Mouse (Mus musculus) olfactory bulb, adult 2 months (tissue): ENCODE measurements around the gene Aifm3. TPM values are rescaled to one million over a fixed set of nuclear protein-coding genes. Genes with fewer than 3 reads are reported as not detected.
A peak's percentile ranks its signal among the peaks of the same experiment; 100 is the strongest.
"Not testable (repeated sequence)": the region's sequence is repeated elsewhere in the genome, so short reads cannot be mapped to it uniquely, and the experiment has no call there.

ENCODE experiments used
- H3K27ac ChIP-seq: fragments of 200-500 bp; 2 replicates; pipeline ENCODE4 v1.5.1; 2012; ENCODE audit warnings: low read depth, low read length; ENCODE audit not compliant: insufficient read depth
- H3K4me1 ChIP-seq: fragments of 200-500 bp; 2 replicates; pipeline ENCODE4 v1.6.1; 2012; ENCODE audit warnings: low read length; ENCODE audit not compliant: control insufficient read depth, insufficient read depth
- H3K4me3 ChIP-seq: fragments of 200-500 bp; 2 replicates; pipeline ENCODE4 v1.5.1; 2012; ENCODE audit warnings: mild to moderate bottlenecking, low read depth, low read length, moderate library complexity; ENCODE audit not compliant: insufficient read depth
- CTCF ChIP-seq: fragments of 200-500 bp; IDR thresholded peaks from 2 replicates; pipeline ENCODE4 v1.5.1; 2012; ENCODE audit warnings: low read depth, mild to moderate bottlenecking, low read length, moderate library complexity; ENCODE audit not compliant: insufficient read depth
- POLR2A ChIP-seq: fragments of 200-500 bp; IDR thresholded peaks from 2 replicates; pipeline ENCODE4 v1.6.1; 2012; ENCODE audit warnings: mild to moderate bottlenecking, low read depth, low read length, moderate library complexity; ENCODE audit not compliant: insufficient read depth
- WGBS: fragments of 180-500 bp; shearing (Covaris S2); methylation state at CpG from one replicate; pipeline ENCODE4 v1.1.7; 2018; 5-methylcytosine and 5-hydroxymethylcytosine counted together
- polyA plus RNA-seq: library from polyadenylated mRNA; stranded (reverse); fragments of >200 nt; gene quantifications from 2 replicates; pipeline ENCODE4 v1.2.4, GENCODE M21; 2012; ENCODE audit warnings: low replicate concordance; ENCODE audit not compliant: missing spikeins, insufficient read depth, insufficient read length

The Aifm3 gene
- polyA plus RNA-seq, 1 experiment, result not detected

DNA sequence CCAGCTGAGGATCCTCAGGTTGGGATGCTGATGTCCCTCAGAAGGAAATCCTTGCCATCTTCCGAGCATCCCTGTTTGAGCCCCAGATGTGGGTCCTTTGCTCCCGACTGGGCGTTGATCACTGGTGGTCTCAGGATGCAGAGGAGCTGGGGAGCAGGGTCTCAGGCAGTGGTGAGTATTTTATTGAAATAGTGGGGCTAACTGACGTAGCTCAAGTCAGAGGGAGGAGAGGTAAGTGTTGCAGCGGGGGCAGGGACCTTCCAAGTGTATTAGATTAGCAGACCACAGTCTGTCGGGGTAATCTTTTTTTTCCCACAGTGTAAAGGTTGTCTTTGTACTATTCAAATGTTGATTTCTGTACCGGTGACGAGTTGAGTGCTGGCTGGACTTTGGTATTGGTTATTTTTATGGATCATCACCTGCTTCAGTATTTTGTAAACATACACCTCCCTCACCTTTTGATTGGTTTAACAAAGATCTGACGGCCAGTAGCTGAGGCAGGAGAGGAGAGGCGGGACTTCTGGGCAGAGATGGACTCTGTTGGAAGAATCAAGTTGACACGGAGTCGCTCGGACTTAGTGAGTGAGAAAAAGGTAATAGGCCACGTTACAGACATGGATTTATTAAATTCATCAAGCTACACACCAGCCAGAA lies 43.4 kb downstream of the Aifm3 start:
- no peak overlapping the region for H3K27ac ChIP-seq
- WGBS, result 70% methylated on average over 14 of the region's 14 CpGs
- no peak overlapping the region for H3K4me3 ChIP-seq
- peaks cover 10% of the 10 kb centered on the region; the same call in 1 of the 2 replicates for H3K4me1 ChIP-seq
- no peak for TF ChIP-seq POLR2A
- no peak for TF ChIP-seq CTCF

GRCm38 (mm10) chr16:17536584-17536983 lies 47.2 kb downstream of the Aifm3 start:
- 88% methylated on average over 3 of the region's 3 CpGs for WGBS
- Histone ChIP-seq H3K4me3 (no peak overlapping the region), H3K4me1 (peaks cover 1% of the 10 kb centered on the region; the same call in 1 of the 2 replicates), H3K27ac (no peak overlapping the region)
- TF ChIP-seq CTCF (no peak), POLR2A (no peak)

- H3K4me1 ChIP-seq, result no peaks in the 10 kb centered on the region
- H3K27ac ChIP-seq, result no peak overlapping the region
- WGBS, result 59% methylated on average over 2 of the region's 2 CpGs
- no peak overlapping the region for H3K4me3 ChIP-seq
- no peak for TF ChIP-seq CTCF
- TF ChIP-seq POLR2A, result no peak
Measured at GRCm38 (mm10) chr16:17542632-17543031, 53.2 kb downstream of the Aifm3 start.

DNA sequence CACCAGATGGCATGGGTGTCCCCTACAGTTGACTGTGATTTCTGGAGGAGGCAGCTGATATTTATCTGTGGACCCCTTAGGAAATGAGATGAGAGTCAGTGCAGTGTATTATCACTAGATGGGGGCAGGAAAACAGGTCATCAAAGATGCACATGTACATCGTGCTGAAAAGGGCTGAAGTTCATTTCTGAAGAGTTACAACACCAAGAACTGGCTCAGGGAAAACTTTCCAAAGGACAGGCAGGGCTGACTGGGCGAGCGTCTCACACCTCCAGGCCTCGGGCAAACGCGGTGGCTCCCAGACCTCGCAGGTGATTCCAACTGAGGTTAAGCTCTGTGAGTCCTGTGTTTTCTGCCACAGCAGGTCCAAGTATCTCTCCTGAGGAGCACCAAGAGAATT lies 63.4 kb downstream of the Aifm3 start:
- WGBS, result 90% methylated on average over 7 of the region's 7 CpGs
- H3K27ac ChIP-seq, result no peak overlapping the region
- TF ChIP-seq CTCF (no peak), POLR2A (no peak)
- peaks cover 8% of the 10 kb centered on the region for H3K4me1 ChIP-seq
- H3K4me3 ChIP-seq, result no peak overlapping the region

- no peak overlapping the region for H3K27ac ChIP-seq
- TF ChIP-seq CTCF (no peak), POLR2A (no peak)
- H3K4me1 ChIP-seq, result peaks cover 13% of the 10 kb centered on the region
- H3K4me3 ChIP-seq, result peak overlapping the region; percentile 28
- WGBS, result 6% methylated on average over 18 of the region's 18 CpGs
Measured at GRCm38 (mm10) chr16:17553910-17554685, 64.7 kb downstream of the Aifm3 start.

GRCm38 (mm10) chr16:17554702-17555101 lies 65.3 kb downstream of the Aifm3 start:
- H3K27ac ChIP-seq, result not testable (repeated sequence)
- peaks cover 13% of the 10 kb centered on the region for H3K4me1 ChIP-seq
- WGBS, result 57% methylated on average over 4 of the region's 4 CpGs

DNA sequence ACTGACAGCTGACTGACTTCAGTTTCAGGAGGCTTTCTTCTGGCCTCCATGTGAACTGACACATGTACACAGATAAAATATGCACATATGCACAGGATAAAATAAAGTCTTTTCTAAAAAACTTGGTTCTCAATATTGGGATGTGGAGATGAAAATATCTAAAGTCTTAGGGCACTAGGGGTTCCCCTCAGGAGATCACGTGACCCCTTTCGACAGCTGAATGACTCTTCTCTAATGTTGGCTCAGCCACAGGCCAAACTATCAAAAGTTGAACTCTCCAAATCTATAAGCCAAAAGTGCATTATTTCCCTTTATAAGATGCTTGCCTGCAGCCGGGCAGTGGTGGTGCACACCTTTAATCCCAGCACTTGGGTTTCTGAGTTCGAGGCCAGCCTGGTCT lies 66.8 kb downstream of the Aifm3 start:
- WGBS, result 86% methylated on average over 4 of the region's 4 CpGs
- no peak overlapping the region for H3K4me3 ChIP-seq

More at GRCm38 (mm10) chr16:17554702-17555101, 65.3 kb downstream of the Aifm3 start:
- not testable (repeated sequence) for H3K4me3 ChIP-seq

GRCm38 (mm10) chr16:17556907-17557306 lies 67.5 kb downstream of the Aifm3 start:
- TF ChIP-seq POLR2A (no peak), CTCF (no peak)
- no peak overlapping the region for H3K4me3 ChIP-seq
- 58% methylated on average over 4 of the region's 4 CpGs for WGBS
- H3K4me1 ChIP-seq, result peaks cover 25% of the 10 kb centered on the region
- no peak overlapping the region for H3K27ac ChIP-seq

More for the DNA sequence above, 66.8 kb downstream of the Aifm3 start:
- TF ChIP-seq CTCF (no peak), POLR2A (no peak)
- Histone ChIP-seq H3K4me1 (peaks cover 18% of the 10 kb centered on the region), H3K27ac (no peak overlapping the region)

Other genes with a start within 250 kb of the Aifm3 start
- gene Tmem191c, start 213.5 kb upstream of the Aifm3 start, polyA plus RNA-seq, result not detected in 2 replicates
- gene Serpind1, start 158.2 kb upstream of the Aifm3 start, polyA plus RNA-seq, result not detected in 2 replicates
- not detected in 2 replicates for gene Snap29, start 83.6 kb upstream of the Aifm3 start, polyA plus RNA-seq
- 511 TPM in 1 of 2 replicates, not detected in the other for gene Pi4ka, start 83.3 kb upstream of the Aifm3 start, polyA plus RNA-seq
- gene Crkl, start 37.6 kb upstream of the Aifm3 start, polyA plus RNA-seq, result not detected in 2 replicates
- not detected in 2 replicates for gene Lztr1, start 19.1 kb downstream of the Aifm3 start, polyA plus RNA-seq
- not detected in 2 replicates for gene Thap7, start 41.5 kb downstream of the Aifm3 start, polyA plus RNA-seq
- gene Lrrc74b, start 71.6 kb downstream of the Aifm3 start, polyA plus RNA-seq, result not detected in 2 replicates
- gene P2rx6, start 72.3 kb downstream of the Aifm3 start, polyA plus RNA-seq, result not detected in 2 replicates
- gene Slc7a4, start 93.6 kb downstream of the Aifm3 start, polyA plus RNA-seq, result not detected in 2 replicates
- not detected in 2 replicates for gene Smpd4, start 129.7 kb downstream of the Aifm3 start, polyA plus RNA-seq
- not detected in 2 replicates for gene Ccdc74a, start 156.9 kb downstream of the Aifm3 start, polyA plus RNA-seq
- not detected in 2 replicates for gene Med15, start 243.3 kb downstream of the Aifm3 start, polyA plus RNA-seq